Mouse (Mus musculus) G1E (cell line): ENCODE results near the gene Clrn3. TPM values are rescaled to one million over a fixed set of nuclear protein-coding genes. Genes with fewer than 3 reads are reported as not detected.

Source experiments
- ATAC-seq: 2 replicates; pipeline ENCODE4 v1.8.0; 2016; ENCODE audit warnings: mild to moderate bottlenecking; ENCODE audit not compliant: insufficient number of reproducible peaks, poor library complexity, low FRiP score, severe bottlenecking; ENCODE audit errors: extremely low read depth
- DNase-seq: peaks from one replicate; pipeline ENCODE4 v3.0.0; 2012; ENCODE audit warnings: low spot score
- H3K27me3 ChIP-seq: 2 replicates; pipeline ENCODE4 v1.6.1; 2012; ENCODE audit warnings: mild to moderate bottlenecking, low read length, inconsistent platforms; ENCODE audit not compliant: insufficient read depth
- H3K36me3 ChIP-seq: replicated peaks from 2 replicates; pipeline ENCODE3; 2012; ENCODE audit warnings: mild to moderate bottlenecking, inconsistent platforms
- H3K4me1 ChIP-seq: 2 replicates; pipeline ENCODE4 v1.6.1; 2012; ENCODE audit warnings: low read depth, low read length, inconsistent platforms, mixed read lengths; ENCODE audit not compliant: insufficient read depth
- H3K4me3 ChIP-seq: 2 replicates; pipeline ENCODE4 v1.5.1; 2012; ENCODE audit warnings: low read depth, mild to moderate bottlenecking, inconsistent platforms, low read length, moderate library complexity, mixed read lengths
- H3K9me3 ChIP-seq: replicated peaks from 2 replicates; pipeline ENCODE4 v1.6.1; 2012; ENCODE audit warnings: inconsistent platforms
- CTCF ChIP-seq: IDR thresholded peaks from 2 replicates; pipeline ENCODE4 v1.5.1; 2012; ENCODE audit warnings: low read depth, low read length, inconsistent platforms, mixed read lengths
- GATA1 ChIP-seq: IDR thresholded peaks from 2 replicates; pipeline ENCODE4 v1.6.1; 2012; ENCODE audit warnings: borderline replicate concordance, low read length, inconsistent platforms, mixed read lengths
- GATA2 ChIP-seq: IDR thresholded peaks from 2 replicates; pipeline ENCODE4 v1.6.1; 2012; ENCODE audit warnings: low read depth, low read length, inconsistent platforms, borderline replicate concordance
- POLR2AphosphoS5 ChIP-seq: IDR thresholded peaks from 2 replicates; pipeline ENCODE4 v1.6.1; 2012; ENCODE audit warnings: low read depth, low read length, inconsistent platforms; ENCODE audit not compliant: insufficient replicate concordance
- TAL1 ChIP-seq: conservative IDR thresholded peaks from 2 replicates; pipeline ENCODE4 v1.6.1; 2012; ENCODE audit warnings: low read depth, low read length, inconsistent platforms, mixed read lengths
- polyA plus RNA-seq: library from polyadenylated mRNA; stranded (reverse); fragments of >175 nt; gene quantifications from 2 replicates; pipeline ENCODE4 v1.2.3, GENCODE M21; 2012
- total RNA-seq, 2 experiments: library from RNA; stranded (forward) in 1 of 2; stranded (reverse) in 1 of 2; fragments of 200-1000 nt in 1 of 2; fragments of >200 nt in 1 of 2; fragmentation: Nextera tagmentation in 1 of 2; gene quantifications; 2 replicates each; pipeline ENCODE4 v1.2.3; 2014 to 2017

Gene Clrn3
- total and polyA plus RNA-seq, 3 experiments: 0.11 TPM; not detected in 2

DNA sequence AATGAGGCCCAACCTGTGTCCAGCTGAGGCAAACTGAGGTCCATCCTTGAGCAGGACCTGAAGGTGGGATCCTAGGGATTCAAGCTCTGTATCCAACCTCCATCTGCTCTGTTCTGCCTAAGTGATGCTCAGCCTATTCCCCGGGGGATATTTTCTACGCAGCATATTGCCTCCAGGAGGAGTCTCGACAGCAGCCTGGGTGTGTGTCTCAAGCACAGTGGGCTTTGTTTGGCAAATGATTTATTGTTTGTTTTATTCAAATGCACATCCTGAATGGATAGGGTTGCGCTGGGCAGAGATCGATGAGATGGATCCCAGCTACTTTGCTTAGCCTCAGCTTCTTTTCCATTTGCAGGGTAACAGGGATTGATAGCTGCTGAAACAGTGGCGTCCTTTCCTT is 20.0 kb upstream of the Clrn3 start:
- ATAC-seq (no peak), DNase-seq (no peak)
- peaks cover 98% of the 10 kb centered on the region for H3K36me3 ChIP-seq
- peaks cover 99% of the 10 kb centered on the region for H3K4me1 ChIP-seq
- H3K27me3 ChIP-seq: no peaks in the 10 kb centered on the region
- no peaks in the 10 kb centered on the region for H3K9me3 ChIP-seq
- TF ChIP-seq TAL1 (no peak), CTCF (no peak), GATA2 (no peak), GATA1 (no peak), POLR2AphosphoS5 (no peak)
- H3K4me3 ChIP-seq: no peak overlapping the region

DNA sequence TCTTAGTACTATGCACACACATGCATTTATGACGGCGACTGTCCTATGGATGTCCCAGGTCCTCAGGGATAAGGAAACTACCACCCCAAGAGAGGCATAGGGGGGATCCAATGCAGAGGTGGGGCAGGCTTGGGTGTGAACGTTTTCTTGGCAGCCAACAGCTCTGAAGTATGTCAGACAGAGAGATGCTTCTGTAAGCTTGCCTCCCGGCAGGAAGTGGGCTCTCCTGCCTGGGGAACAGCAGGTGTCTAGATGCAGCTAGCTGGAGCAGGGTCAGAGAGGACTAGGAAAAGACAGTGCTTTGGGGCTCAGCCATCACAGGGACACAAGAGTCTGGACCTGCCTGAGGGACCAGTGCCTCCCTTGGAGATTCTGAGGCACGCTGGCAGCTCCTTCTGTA is 18.1 kb upstream of the Clrn3 start:
- Histone ChIP-seq H3K36me3 (peaks cover 96% of the 10 kb centered on the region), H3K4me1 (peaks cover 98% of the 10 kb centered on the region), H3K9me3 (no peaks in the 10 kb centered on the region), H3K27me3 (no peaks in the 10 kb centered on the region), H3K4me3 (no peak overlapping the region)
- TF ChIP-seq POLR2AphosphoS5: no peak
- TF ChIP-seq CTCF: no peak
- TF ChIP-seq GATA1: no peak
- TF ChIP-seq TAL1: no peak
- no peak for TF ChIP-seq GATA2
- DNase-seq (no peak), ATAC-seq (no peak)

DNA sequence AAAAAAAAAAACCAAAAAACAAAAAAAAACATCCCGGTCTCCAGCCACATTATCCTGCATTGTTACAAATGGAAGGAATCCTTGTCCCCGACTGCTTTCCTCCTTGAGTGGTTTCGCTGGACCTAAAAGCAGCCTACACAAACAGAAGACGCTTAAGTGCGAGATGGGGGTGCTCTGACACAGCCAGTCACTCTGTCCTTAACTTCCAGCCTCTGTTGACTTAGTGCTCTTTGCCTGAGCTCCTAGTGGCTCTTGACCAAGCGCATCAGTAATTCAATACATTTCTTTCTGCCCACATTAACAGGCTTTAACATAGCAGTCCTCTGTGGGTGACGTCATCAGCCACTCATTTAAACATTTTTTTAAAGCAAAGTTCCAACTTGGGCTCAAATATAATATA is 17.5 kb upstream of the Clrn3 start:
- DNase-seq (no peak), ATAC-seq (no peak)
- Histone ChIP-seq H3K36me3 (peaks cover 96% of the 10 kb centered on the region), H3K27me3 (no peaks in the 10 kb centered on the region), H3K4me1 (peaks cover 98% of the 10 kb centered on the region), H3K4me3 (no peak overlapping the region), H3K9me3 (no peaks in the 10 kb centered on the region)
- TF ChIP-seq GATA1 (no peak), CTCF (no peak), GATA2 (no peak), TAL1 (no peak), POLR2AphosphoS5 (no peak)

DNA sequence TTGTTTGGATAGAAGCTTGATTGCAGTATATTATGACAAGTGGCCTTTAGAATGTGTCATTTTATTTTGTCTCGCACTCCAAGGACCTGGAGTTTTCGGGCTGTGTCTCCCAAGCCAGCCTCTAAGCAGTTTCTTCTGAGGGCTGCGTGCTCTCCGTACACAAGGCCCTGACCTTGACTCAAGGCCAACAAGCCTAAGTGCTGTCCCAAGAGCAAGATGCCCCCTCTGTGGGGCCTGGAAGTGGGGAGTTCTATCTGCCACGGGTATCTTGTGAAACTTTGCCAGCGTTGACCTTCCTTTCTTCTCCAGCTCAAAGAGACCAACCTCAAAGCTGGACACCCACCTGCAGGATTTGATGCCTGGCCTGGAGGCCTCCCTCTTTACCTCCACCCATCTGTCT is 15.9 kb upstream of the Clrn3 start:
- DNase-seq: no peak
- TF ChIP-seq GATA1 (no peak), POLR2AphosphoS5 (no peak), TAL1 (no peak), CTCF (no peak), GATA2 (no peak)
- Histone ChIP-seq H3K4me1 (peaks cover 98% of the 10 kb centered on the region), H3K9me3 (no peaks in the 10 kb centered on the region), H3K27me3 (no peaks in the 10 kb centered on the region), H3K4me3 (no peak overlapping the region), H3K36me3 (peaks cover 96% of the 10 kb centered on the region)
- no peak for ATAC-seq

DNA sequence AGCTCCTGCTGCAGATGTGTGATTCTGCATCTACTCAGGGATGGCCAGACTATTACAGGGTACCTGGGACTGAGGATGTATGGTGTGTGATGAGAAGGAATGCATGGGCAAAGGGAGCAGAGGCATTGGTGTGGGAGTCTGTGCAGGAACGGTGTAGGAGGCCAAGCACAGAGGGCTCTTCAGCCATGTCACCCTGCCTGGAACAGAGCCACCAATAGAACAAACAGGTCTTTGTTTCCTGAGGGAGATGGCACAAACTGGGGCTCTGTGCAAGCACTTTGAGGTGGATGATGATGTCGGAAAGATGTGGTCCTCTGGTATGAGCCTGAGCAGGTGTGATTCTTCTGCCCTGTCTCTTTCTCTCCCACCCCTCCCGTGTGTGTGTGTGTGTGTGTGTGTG is 14.6 kb upstream of the Clrn3 start:
- peaks cover 91% of the 10 kb centered on the region for H3K4me1 ChIP-seq
- H3K27me3 ChIP-seq: no peaks in the 10 kb centered on the region
- ATAC-seq: no peak
- peaks cover 96% of the 10 kb centered on the region for H3K36me3 ChIP-seq
- no peaks in the 10 kb centered on the region for H3K9me3 ChIP-seq
- H3K4me3 ChIP-seq: peak overlapping the region; percentile 34; the same call in 1 of the 2 replicates
- no peak for DNase-seq
- TF ChIP-seq CTCF: no peak
- TF ChIP-seq POLR2AphosphoS5: no peak
- no peak for TF ChIP-seq TAL1
- TF ChIP-seq GATA1: no peak
- TF ChIP-seq GATA2: no peak

DNA sequence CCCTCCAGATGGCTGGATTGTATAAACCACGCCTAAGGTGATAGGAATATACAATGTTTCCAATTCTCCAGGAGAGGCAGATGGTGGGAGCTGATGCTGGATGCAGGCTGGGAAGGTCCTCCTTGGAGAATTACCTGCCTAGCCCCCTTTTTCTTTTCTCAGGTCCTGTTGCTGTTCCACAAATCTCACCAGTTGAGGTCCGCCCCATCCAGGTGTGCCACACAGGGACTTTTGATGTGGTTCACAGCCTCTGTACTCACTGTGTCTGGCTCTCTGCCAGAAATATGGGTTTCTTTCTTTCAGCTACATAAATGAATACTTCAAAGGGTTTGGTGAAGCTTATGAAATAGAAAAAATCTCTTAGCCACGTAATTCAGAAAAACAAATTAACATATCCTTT is 13.8 kb upstream of the Clrn3 start:
- Histone ChIP-seq H3K4me3 (no peak overlapping the region; the same call in 1 of the 2 replicates), H3K27me3 (no peaks in the 10 kb centered on the region), H3K36me3 (peaks cover 88% of the 10 kb centered on the region), H3K9me3 (no peaks in the 10 kb centered on the region), H3K4me1 (peaks cover 85% of the 10 kb centered on the region)
- DNase-seq (no peak), ATAC-seq (no peak)
- TF ChIP-seq TAL1: no peak
- no peak for TF ChIP-seq GATA2
- no peak for TF ChIP-seq GATA1
- TF ChIP-seq CTCF: no peak
- TF ChIP-seq POLR2AphosphoS5: no peak

DNA sequence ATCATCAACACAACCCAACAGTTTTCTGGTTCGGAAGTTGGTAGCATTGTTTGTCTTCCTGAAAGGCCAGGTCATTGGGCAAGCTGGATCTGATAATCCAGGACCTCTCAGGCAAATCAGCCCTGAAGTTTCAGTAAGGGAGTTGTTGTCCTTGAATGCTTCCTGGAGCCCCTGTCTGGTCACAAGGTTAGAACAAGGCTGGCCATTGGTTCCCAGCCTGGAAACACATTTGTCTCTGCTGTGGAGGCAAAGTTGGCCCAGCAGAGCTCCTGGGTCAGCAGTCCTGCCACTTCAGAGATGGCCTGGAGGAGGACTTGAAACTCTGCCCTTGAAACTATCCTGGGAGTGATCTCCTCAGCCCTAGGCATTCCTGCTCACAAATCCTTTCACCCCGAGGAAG is 11.0 kb upstream of the Clrn3 start:
- Histone ChIP-seq H3K9me3 (no peaks in the 10 kb centered on the region), H3K36me3 (peaks cover 62% of the 10 kb centered on the region), H3K27me3 (no peaks in the 10 kb centered on the region), H3K4me1 (peaks cover 86% of the 10 kb centered on the region), H3K4me3 (peak overlapping the region; percentile 100)
- DNase-seq: peak; percentile 60
- 0 out of 2 replicates have a peak, but pooled peaks have one; percentile 22 for ATAC-seq
- TF ChIP-seq CTCF: no peak
- no peak for TF ChIP-seq GATA1
- TF ChIP-seq POLR2AphosphoS5: no peak
